Mouse (Mus musculus) T-helper 2 cell (primary cell): ENCODE results near the gene Socs4.

Source experiments
- in situ Hi-C: fragments of 300-600 bp; cut with MboI, MseI; formaldehyde crosslinking; loops from one replicate; pipeline ENCODE4 v1.15.1; 2025; ENCODE audit warnings: high pct_unique_total_duplicates

Socs4 gene

GRCm38 (mm10) chr14:47340231-47340925, 63.6 kb downstream of the Socs4 start:
- in situ Hi-C loops: no loop called here

DNA sequence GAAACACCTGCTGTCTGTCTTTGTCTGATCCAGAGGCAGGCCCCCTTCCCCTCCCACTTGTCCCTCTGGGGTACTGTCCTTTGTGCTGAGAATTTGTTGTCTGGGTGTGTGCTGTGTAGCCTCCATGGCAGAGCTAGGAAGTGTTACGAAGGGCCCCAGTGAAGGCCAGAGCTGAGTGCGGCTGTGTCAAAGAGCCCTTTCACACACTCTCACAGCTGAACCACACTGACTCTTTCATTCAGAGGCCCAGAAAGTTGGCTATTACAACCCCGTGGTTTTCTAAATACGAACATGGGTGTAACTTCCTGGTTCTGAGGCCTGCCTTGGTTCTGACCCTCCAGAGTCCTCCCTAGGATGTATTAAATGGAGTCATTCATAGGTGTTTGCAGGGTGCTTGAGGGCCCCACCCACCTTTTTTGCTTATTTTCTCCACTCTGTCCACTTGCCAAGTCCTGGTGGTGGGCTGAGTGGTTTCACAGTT, 65.1 kb downstream of the Socs4 start:
- in situ Hi-C loops: no loop called here
